Mouse (Mus musculus): ENCODE results near the gene Hpd.

Gene Hpd

DNA sequence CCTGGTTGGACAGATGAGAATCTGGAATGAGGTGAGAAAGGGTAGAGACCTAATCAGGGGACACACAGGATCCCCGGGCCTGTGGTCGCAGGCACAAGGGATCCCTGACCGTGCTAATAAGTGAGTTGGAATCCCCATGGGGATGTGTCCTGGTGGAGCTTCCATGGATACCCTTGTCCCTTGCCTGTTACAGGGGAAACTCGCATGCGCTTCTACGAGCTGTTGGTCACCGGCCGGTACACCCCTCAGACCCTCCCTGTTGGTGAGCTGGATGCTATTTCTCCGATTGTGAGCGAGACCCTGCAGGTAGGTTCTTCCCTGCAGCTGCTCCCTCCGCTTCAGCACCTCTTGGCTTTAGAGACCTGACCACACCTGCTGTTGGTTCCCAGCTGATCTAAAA is 36.2 kb downstream of the Hpd start:
- DNase-seq (ENCODE audit: low spot score), result no peak

GRCm38 (mm10) chr5:123144746-123145590 is 37.6 kb downstream of the Hpd start:
- DNase-seq (ENCODE audit: low spot score), result no peak

DNA sequence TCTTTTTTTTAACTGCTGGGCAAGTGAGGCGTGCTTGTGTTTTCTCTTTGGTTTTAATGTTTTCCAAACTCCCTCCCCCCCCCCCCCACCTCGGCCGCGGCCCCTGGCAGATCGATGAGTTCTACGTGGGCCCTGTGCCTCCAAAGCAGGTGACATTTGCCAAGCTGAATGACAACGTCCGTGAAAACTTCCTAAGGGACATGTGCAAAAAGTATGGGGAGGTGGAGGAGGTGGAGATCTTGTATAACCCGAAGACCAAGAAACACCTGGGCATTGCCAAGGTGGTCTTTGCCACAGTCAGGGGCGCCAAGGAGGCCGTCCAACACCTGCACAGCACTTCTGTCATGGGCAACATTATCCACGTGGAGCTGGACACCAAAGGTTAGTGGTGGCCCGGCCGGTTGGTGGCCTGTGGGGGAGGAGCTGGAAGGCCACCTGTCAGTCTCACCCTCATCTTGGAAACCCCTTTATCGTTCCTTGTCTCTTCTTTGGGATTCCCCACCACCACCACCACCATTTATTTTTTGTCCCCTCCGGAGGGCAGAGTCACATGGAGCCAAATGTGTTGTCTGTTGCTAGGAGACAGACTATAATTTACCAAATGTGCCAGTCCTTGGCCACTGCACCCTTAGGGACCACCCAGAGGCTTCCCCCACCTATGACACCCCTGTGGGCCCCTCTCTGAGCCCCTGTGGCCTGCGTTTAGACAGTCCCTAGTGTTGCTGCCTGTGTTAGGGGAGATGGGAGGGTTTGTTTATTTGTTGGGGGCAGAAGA is 38.4 kb downstream of the Hpd start:
- DNase-seq (ENCODE audit: low spot score), result peak; percentile 41

DNA sequence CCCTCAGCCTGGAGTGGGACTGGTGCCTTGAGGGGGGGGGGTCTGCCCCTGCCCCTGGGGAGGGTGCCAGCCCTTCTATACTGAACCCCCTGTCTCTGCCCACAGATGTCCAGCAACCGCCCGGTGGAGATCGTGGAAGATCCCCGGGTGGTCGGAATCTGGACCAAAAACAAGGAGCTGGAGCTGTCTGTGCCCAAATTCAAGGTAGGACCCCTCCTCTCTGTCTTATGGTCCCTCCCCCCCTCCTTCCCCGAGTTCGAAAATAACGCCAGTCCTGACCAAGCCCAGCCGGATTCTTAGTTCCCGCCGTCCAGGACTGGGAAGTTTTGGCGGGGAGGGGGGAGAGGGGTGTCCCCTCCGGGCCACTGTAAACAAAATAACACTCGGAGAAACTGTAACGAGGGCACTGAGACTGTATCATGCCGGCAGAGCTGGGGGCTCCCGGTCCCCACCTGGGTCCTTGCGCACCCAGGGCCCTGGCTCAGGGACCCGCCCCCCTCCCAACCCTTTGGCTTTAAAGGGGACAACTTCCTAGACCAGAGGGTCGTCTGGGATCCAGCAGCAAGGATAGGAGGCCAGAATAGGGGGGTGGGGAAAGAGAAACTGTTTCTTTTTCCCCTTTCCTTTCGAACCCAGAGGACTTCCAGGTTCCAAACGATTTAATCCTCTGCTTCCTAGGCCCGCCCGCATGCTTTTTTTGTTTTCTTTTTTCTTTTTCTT is 39.1 kb downstream of the Hpd start:
- DNase-seq (ENCODE audit: low spot score), result peak; percentile 76

GRCm38 (mm10) chr5:123142161-123143157 is 40.1 kb downstream of the Hpd start, which contains the start of gene Setd1b:
Setd1b (plus strand) TSS chr5:123142193.
- DNase-seq (ENCODE audit: low spot score), result peak; percentile 76

- peak; percentile 77 for DNase-seq (ENCODE audit: low spot score)
These were observed 40.9 kb downstream of the Hpd start for GRCm38 (mm10) chr5:123141555-123142160.

DNA sequence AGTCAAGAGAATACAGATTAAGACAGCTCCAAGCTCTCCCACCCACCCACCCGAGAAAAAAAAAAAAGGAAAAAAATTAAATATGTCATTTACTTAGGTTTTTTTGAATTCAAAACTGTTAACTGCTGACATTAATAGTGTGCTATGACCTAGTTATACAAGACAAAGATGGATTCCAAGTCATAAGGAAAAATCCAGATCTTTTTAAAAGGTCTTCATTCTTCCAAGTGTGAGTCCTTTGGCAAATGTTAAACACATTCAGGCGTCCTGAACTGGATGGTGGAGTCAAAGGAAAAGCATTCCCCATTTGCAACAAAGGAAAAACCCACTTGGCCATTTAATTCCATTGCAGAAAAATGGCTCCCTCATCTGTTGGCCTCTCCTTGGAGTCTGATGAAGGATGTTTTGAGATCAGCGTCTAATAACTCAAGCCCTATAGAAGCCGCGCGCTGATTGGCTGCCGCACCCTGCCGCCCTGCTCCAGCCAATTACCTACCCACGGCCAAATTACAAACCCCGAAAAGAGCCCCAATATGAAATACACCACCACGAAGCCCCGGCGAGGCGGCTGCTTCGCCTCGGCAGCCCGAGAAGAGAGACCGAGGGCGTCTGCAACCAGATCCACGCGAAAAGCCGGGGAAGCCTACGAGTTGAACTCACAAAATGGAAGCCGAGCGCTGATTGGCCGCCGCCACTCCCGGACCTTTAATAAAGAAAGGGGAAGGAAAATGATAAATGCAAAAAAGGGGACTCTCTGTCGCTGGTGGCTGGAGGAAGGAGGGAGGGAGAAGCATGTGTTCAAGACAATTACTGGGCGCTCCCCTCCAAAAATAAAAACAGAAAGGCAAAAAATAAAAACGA is 41.6 kb downstream of the Hpd start:
- peak; percentile 97 for DNase-seq (ENCODE audit: low spot score)

- peak; percentile 69 for DNase-seq (ENCODE audit: low spot score)
These were observed 42.6 kb downstream of the Hpd start for GRCm38 (mm10) chr5:123139722-123140627.

DNA sequence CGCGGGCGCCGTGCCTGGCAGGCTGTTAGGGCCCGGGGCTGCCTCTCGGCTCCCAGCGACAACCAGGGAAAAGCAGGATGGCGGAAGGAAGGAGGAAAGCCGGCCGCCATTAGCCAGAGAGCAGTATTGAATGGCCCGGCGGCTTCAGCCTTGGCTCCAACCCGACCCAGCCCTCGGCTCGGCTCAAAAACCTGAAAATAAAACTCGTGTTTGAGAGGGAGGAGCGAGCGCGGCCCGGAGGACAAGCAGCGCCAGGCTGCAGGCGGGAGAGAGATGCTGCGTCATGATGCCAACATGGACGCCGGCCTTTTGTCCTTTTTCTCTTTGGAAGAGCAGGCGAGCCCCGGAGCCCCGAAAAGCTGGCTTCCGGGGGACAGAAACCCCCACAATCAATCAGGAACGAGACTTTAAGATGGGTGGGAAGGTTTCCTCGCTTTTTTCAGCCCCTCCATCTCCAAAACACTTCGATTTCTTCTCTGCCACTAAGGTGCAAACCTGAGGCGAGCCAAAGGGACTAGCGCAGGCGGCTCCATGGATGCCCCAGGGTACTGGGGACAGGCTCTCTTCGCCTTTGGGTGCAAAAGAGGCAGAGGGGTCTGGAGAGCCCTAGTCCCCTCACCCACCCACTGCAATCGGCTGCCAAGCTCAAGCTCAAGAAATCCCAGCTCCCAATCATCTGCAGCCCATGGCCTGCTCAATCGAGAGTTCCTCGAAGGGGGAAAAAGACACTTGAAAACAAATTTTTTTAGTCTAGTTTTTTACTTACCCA is 43.4 kb downstream of the Hpd start:
- peak; percentile 82 for DNase-seq (ENCODE audit: low spot score)

DNA sequence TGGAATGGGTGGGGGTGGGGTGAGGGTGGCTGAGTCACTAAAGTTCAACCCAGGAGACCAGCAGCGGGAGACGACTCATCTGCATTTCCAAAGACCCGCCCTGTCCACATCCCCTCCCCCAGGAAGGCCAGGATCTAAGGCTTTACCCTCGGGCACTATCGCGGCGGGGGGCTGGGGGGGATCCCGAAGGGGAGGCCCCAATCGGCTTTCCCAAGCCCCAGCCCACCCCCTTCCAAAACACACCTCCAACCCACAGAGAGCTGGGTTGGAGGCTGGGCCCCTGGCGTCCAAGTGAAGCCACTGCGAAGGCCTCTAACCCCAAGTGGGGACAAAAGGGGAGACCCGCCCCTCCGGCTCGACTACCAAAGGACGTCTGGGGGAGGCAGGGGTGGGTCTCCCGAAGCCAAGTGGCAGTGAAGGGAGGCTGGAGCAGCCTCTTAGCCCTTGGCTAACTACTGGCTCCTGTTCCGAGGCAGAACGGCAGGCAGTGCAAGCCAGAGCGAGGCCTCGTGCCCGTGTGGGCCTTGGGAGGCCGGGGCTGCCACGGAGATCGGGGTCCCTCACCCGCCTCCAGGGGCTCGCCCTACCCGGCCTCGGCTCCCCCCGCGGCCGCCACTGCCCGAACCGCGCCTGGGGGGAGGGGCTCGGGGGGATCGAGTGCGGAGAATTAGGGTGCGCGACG is 44.2 kb downstream of the Hpd start:
- DNase-seq (ENCODE audit: low spot score), result peak; percentile 94

GRCm38 (mm10) chr5:123137910-123138229 is 44.7 kb downstream of the Hpd start:
- no peak for DNase-seq (ENCODE audit: low spot score)

- peak; percentile 83 for DNase-seq (ENCODE audit: low spot score)
These were observed 45.2 kb downstream of the Hpd start for GRCm38 (mm10) chr5:123137044-123137909.

GRCm38 (mm10) chr5:123136361-123137043 is 46.0 kb downstream of the Hpd start:
- peak; percentile 85 for DNase-seq (ENCODE audit: low spot score)

DNA sequence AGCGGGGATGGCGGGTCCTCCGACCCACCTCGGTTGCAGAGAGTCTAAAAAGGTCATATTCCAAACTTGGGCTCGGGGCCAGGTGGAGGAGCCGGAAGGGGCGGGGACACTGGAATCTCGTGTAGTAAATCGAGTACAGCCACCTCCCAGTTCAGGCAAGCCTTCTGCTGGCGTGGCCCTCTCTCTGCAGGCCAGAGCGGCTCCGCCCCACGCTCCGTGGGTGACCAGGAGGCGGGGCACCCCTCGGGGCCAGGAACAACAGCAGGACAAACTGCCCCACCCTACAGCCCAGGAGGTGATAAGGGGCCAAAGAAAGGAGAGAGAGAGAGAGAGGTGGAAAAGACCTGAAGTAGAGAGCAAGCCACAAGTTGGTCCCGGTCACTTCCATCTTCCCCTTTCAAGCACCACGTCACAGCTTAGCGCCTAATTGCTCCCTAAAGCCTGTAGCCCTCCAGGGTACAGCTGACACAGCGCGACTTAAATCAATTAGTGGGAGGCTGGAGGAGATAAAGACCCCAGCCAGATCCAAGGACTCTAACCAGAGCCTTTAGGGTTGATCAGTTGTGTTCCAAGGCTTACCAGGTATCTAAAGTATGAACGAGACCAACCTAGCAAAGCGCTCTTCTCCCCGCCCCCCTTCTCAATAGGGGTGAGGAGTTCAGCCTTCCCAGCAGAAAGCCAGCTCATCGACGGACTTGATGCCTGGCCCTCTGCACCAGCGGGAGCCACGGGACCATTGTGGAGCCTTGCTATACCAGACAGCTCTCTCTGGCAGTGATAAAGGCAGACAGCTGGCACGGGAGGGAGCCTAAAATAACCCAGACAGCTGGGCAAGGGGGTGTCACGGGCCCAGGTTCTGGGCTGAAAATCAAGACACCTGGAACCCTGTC is 46.8 kb downstream of the Hpd start:
- DNase-seq (ENCODE audit: low spot score), result peak; percentile 68

- peak; percentile 21 for DNase-seq (ENCODE audit: low spot score)
These were observed 47.6 kb downstream of the Hpd start for GRCm38 (mm10) chr5:123134875-123135382.

All from embryo, embryonic 10.5 days (tissue).